8 mouse cellular contexts compared by ENCODE assay signal in genomic region chr11:98786359-98787214, GRCm38 (mm10). TPM values are rescaled to one million over a fixed set of nuclear protein-coding genes. Genes with fewer than 3 reads are reported as not detected.
DNase-seq lines count a peak whose midpoint lies in the region; ATAC-seq lines count a peak whose summit lies in the region.

No protein-coding gene starts in this region.

- H3K9me3 ChIP-seq in hindbrain, embryonic 14.5 days (ENCODE audit: control insufficient read depth, low read length): no peaks in the 10 kb centered on the region

- H3K4me3 ChIP-seq in hindbrain, embryonic 14.5 days (replicated peaks; ENCODE audit: low read length): no peak overlapping the region

- H3K27ac ChIP-seq in hindbrain, embryonic 14.5 days: peak overlapping the region; percentile 79

- DNase-seq in T-cell, adult 2 months (ENCODE audit: low spot score): peak; percentile 88
- DNase-seq in cerebellum, postnatal 14 days: peak; percentile 96 to 98
- peak; percentile 97 for DNase-seq in frontal cortex, postnatal 25 days (ENCODE audit: low spot score in 2 of 2)
- peak; percentile 93 for DNase-seq in hindbrain, embryonic 14.5 days (ENCODE audit: low spot score)
- DNase-seq in layer of hippocampus, postnatal 36 days: peak; percentile 94
- peak; percentile 99 for DNase-seq in lung, postnatal 25 days (ENCODE audit: low spot score)
- peak; percentile 96 for DNase-seq in retina, postnatal 1 day
- DNase-seq in urinary bladder, adult 18-20 months (ENCODE audit: low spot score in 2 of 2): peak; percentile 93 to 95

- H3K4me2 ChIP-seq in hindbrain, embryonic 14.5 days (replicated peaks): peak overlapping the region; percentile 36

- peak; percentile 47 for ATAC-seq in hindbrain, embryonic 14.5 days (ENCODE audit: low FRiP score)

- peak overlapping the region; percentile 10; the same call in 1 of the 2 replicates for H3K9ac ChIP-seq in hindbrain, embryonic 14.5 days

- H3K27me3 ChIP-seq in hindbrain, embryonic 14.5 days (ENCODE audit: control insufficient read depth, insufficient read depth, low read length): no peaks in the 10 kb centered on the region

- H3K4me1 ChIP-seq in hindbrain, embryonic 14.5 days (replicated peaks; ENCODE audit: control insufficient read depth, insufficient read depth, low read length): peaks cover 50% of the 10 kb centered on the region

- 2% methylated on average over 15 of the region's 15 CpGs for WGBS in hindbrain, embryonic 14.5 days

- H3K36me3 ChIP-seq in hindbrain, embryonic 14.5 days (replicated peaks; ENCODE audit: control insufficient read depth, insufficient read depth): no peaks in the 10 kb centered on the region

RNA-seq across cellular contexts. Expression of gene Msl1, which starts 8.7 kb away (rescaled TPM):
- polyA plus RNA-seq in hindbrain, embryonic 14.5 days (2014; fragmentation: Nextera tagmentation; extraction: Ambion mirVana): 23.6 and 24.1 TPM in 2 replicates
- 100 to 1,000 TPM; 185 to 187 TPM for total RNA-seq in layer of hippocampus, postnatal 36 days (2021)

RNA-seq across cellular contexts. Expression of gene Nr1d1, which starts 11.5 kb away (rescaled TPM):
- 3.4 and 4.1 TPM in 2 replicates for polyA plus RNA-seq in hindbrain, embryonic 14.5 days (2014; fragmentation: Nextera tagmentation; extraction: Ambion mirVana)
- 10 to 100 TPM; 59.1 to 78.4 TPM for total RNA-seq in layer of hippocampus, postnatal 36 days (2021)

RNA-seq across cellular contexts. Expression of gene Casc3, which starts 18.1 kb away (rescaled TPM):
- polyA plus RNA-seq in hindbrain, embryonic 14.5 days (2014; fragmentation: Nextera tagmentation; extraction: Ambion mirVana): 49.3 and 57.4 TPM in 2 replicates
- 10 to 100 TPM; 52.2 to 61.2 TPM for total RNA-seq in layer of hippocampus, postnatal 36 days (2021)

RNA-seq across cellular contexts. Expression of gene Thra, which starts 46.1 kb away (rescaled TPM):
- 165 and 181 TPM in 2 replicates for polyA plus RNA-seq in hindbrain, embryonic 14.5 days (2014; fragmentation: Nextera tagmentation; extraction: Ambion mirVana)
- total RNA-seq in layer of hippocampus, postnatal 36 days (2021): 100 to 1,000 TPM; 956 to 985 TPM

RNA-seq across cellular contexts. Expression of gene Rapgefl1, which starts 50.0 kb away (rescaled TPM):
- 12.0 and 12.9 TPM in 2 replicates for polyA plus RNA-seq in hindbrain, embryonic 14.5 days (2014; fragmentation: Nextera tagmentation; extraction: Ambion mirVana)
- 100 to 1,000 TPM; 204 to 218 TPM for total RNA-seq in layer of hippocampus, postnatal 36 days (2021)
